Mouse (Mus musculus): ENCODE measurements around the gene Map3k3. TPM values are rescaled to one million over a fixed set of nuclear protein-coding genes. Genes with fewer than 3 reads are reported as not detected.
"Not testable (repeated sequence)": the region's sequence is repeated elsewhere in the genome, so short reads cannot be mapped to it uniquely, and the experiment has no call there.

Gene Map3k3
- polyA plus RNA-seq, 1 experiment from 2014 or later: 17.4 TPM

GRCm38 (mm10) chr11:106194891-106195290 lies 110.5 kb downstream of the Map3k3 start:
- H3K9me3 ChIP-seq (ENCODE audit: control insufficient read depth, low read length): no peaks in the 10 kb centered on the region
- H3K4me2 ChIP-seq: no peak overlapping the region
- WGBS: 91% methylated on average over 7 of the region's 7 CpGs
- H3K4me1 ChIP-seq (replicated peaks; ENCODE audit: control insufficient read depth, insufficient read depth, low read length): peaks cover 16% of the 10 kb centered on the region
- H3K27ac ChIP-seq (ENCODE audit: low read depth, low read length): no peak overlapping the region
- ATAC-seq (replicated peaks; ENCODE audit: low FRiP score): no peak
- peaks cover 14% of the 10 kb centered on the region; the same call in 1 of the 2 replicates for H3K36me3 ChIP-seq (ENCODE audit: control insufficient read depth, insufficient read depth, low read length)
- H3K27me3 ChIP-seq (replicated peaks; ENCODE audit: control insufficient read depth, insufficient read depth, low read length): no peaks in the 10 kb centered on the region
- H3K9ac ChIP-seq (ENCODE audit: low read depth, low read length): no peak overlapping the region
- DNase-seq (ENCODE audit: low spot score): no peak
- H3K4me3 ChIP-seq (ENCODE audit: low read depth, low read length): no peak overlapping the region

GRCm38 (mm10) chr11:106195341-106195740 lies 110.9 kb downstream of the Map3k3 start:
- Histone ChIP-seq H3K27me3 (replicated peaks; ENCODE audit: control insufficient read depth, insufficient read depth, low read length) (no peaks in the 10 kb centered on the region), H3K9ac (ENCODE audit: low read depth, low read length) (no peak overlapping the region), H3K4me3 (ENCODE audit: low read depth, low read length) (no peak overlapping the region), H3K4me2 (no peak overlapping the region), H3K36me3 (ENCODE audit: control insufficient read depth, insufficient read depth, low read length) (peaks cover 14% of the 10 kb centered on the region; the same call in 1 of the 2 replicates), H3K9me3 (ENCODE audit: control insufficient read depth, low read length) (no peaks in the 10 kb centered on the region), H3K4me1 (replicated peaks; ENCODE audit: control insufficient read depth, insufficient read depth, low read length) (peaks cover 16% of the 10 kb centered on the region), H3K27ac (ENCODE audit: low read depth, low read length) (no peak overlapping the region)
- ATAC-seq (replicated peaks; ENCODE audit: low FRiP score) (no peak), DNase-seq (ENCODE audit: low spot score) (no peak)

GRCm38 (mm10) chr11:106198277-106198676 lies 113.9 kb downstream of the Map3k3 start:
- Histone ChIP-seq H3K4me3 (ENCODE audit: low read depth, low read length) (no peak overlapping the region), H3K9ac (ENCODE audit: low read depth, low read length) (no peak overlapping the region), H3K4me2 (no peak overlapping the region), H3K27ac (ENCODE audit: low read depth, low read length) (no peak overlapping the region), H3K9me3 (ENCODE audit: control insufficient read depth, low read length) (no peaks in the 10 kb centered on the region), H3K36me3 (ENCODE audit: control insufficient read depth, insufficient read depth, low read length) (peaks cover 20% of the 10 kb centered on the region), H3K27me3 (replicated peaks; ENCODE audit: control insufficient read depth, insufficient read depth, low read length) (no peaks in the 10 kb centered on the region), H3K4me1 (replicated peaks; ENCODE audit: control insufficient read depth, insufficient read depth, low read length) (peaks cover 20% of the 10 kb centered on the region)
- ATAC-seq (replicated peaks; ENCODE audit: low FRiP score) (no peak), DNase-seq (ENCODE audit: low spot score) (no peak)
- WGBS: 66% methylated on average over 4 of the region's 4 CpGs

GRCm38 (mm10) chr11:106199997-106200396 lies 115.6 kb downstream of the Map3k3 start:
- H3K27ac ChIP-seq (ENCODE audit: low read depth, low read length); H3K9ac ChIP-seq (ENCODE audit: low read depth, low read length); H3K9me3 ChIP-seq (ENCODE audit: control insufficient read depth, low read length); H3K4me3 ChIP-seq (ENCODE audit: low read depth, low read length); H3K27me3 ChIP-seq (replicated peaks; ENCODE audit: control insufficient read depth, insufficient read depth, low read length); DNase-seq (ENCODE audit: low spot score); H3K4me2 ChIP-seq; ATAC-seq (replicated peaks; ENCODE audit: low FRiP score): not testable (repeated sequence)
- peaks cover 20% of the 10 kb centered on the region for H3K4me1 ChIP-seq (replicated peaks; ENCODE audit: control insufficient read depth, insufficient read depth, low read length)
- H3K36me3 ChIP-seq (ENCODE audit: control insufficient read depth, insufficient read depth, low read length): peaks cover 33% of the 10 kb centered on the region
- WGBS: 91% methylated on average over 7 of the region's 7 CpGs

GRCm38 (mm10) chr11:106200756-106201155 lies 116.3 kb downstream of the Map3k3 start:
- H3K27me3 ChIP-seq (replicated peaks; ENCODE audit: control insufficient read depth, insufficient read depth, low read length): no peaks in the 10 kb centered on the region
- no peak overlapping the region for H3K4me2 ChIP-seq
- H3K27ac ChIP-seq (ENCODE audit: low read depth, low read length): no peak overlapping the region
- DNase-seq (ENCODE audit: low spot score) (no peak), ATAC-seq (replicated peaks; ENCODE audit: low FRiP score) (no peak)
- no peaks in the 10 kb centered on the region for H3K9me3 ChIP-seq (ENCODE audit: control insufficient read depth, low read length)
- H3K4me3 ChIP-seq (ENCODE audit: low read depth, low read length): no peak overlapping the region
- H3K36me3 ChIP-seq (ENCODE audit: control insufficient read depth, insufficient read depth, low read length): peaks cover 37% of the 10 kb centered on the region
- WGBS: 68% methylated on average over 6 of the region's 6 CpGs
- H3K4me1 ChIP-seq (replicated peaks; ENCODE audit: control insufficient read depth, insufficient read depth, low read length): peaks cover 20% of the 10 kb centered on the region
- no peak overlapping the region for H3K9ac ChIP-seq (ENCODE audit: low read depth, low read length)

GRCm38 (mm10) chr11:106201337-106202122 lies 117.1 kb downstream of the Map3k3 start:
- ATAC-seq (replicated peaks; ENCODE audit: low FRiP score): peak; percentile 78
- no peak overlapping the region for H3K4me3 ChIP-seq (ENCODE audit: low read depth, low read length)
- no peak overlapping the region for H3K9ac ChIP-seq (ENCODE audit: low read depth, low read length)
- peaks cover 36% of the 10 kb centered on the region for H3K36me3 ChIP-seq (ENCODE audit: control insufficient read depth, insufficient read depth, low read length)
- H3K9me3 ChIP-seq (ENCODE audit: control insufficient read depth, low read length): no peaks in the 10 kb centered on the region
- H3K27me3 ChIP-seq (replicated peaks; ENCODE audit: control insufficient read depth, insufficient read depth, low read length): no peaks in the 10 kb centered on the region
- WGBS: 82% methylated on average over 19 of the region's 19 CpGs
- H3K4me1 ChIP-seq (replicated peaks; ENCODE audit: control insufficient read depth, insufficient read depth, low read length): peaks cover 20% of the 10 kb centered on the region
- H3K4me2 ChIP-seq: peak overlapping the region; percentile 1; the same call in 1 of the 2 replicates
- DNase-seq (ENCODE audit: low spot score): no peak
- H3K27ac ChIP-seq (ENCODE audit: low read depth, low read length): no peak overlapping the region

- Histone ChIP-seq H3K4me2 (peak within 1 kb of the TSS; percentile 1; the same call in 1 of the 2 replicates), H3K27ac (ENCODE audit: low read depth, low read length) (no peak within 1 kb of the TSS), H3K4me1 (replicated peaks; ENCODE audit: control insufficient read depth, insufficient read depth, low read length) (peaks cover 20% of the 10 kb centered on the region), H3K36me3 (ENCODE audit: control insufficient read depth, insufficient read depth, low read length) (peaks cover 40% of the 10 kb centered on the region), H3K4me3 (ENCODE audit: low read depth, low read length) (no peak within 1 kb of the TSS), H3K27me3 (replicated peaks; ENCODE audit: control insufficient read depth, insufficient read depth, low read length) (no peaks in the 10 kb centered on the region), H3K9me3 (ENCODE audit: control insufficient read depth, low read length) (no peaks in the 10 kb centered on the region), H3K9ac (ENCODE audit: low read depth, low read length) (no peak within 1 kb of the TSS)
- DNase-seq (ENCODE audit: low spot score) (no peak), ATAC-seq (replicated peaks; ENCODE audit: low FRiP score) (no peak)
- 59% methylated on average over 5 of the region's 5 CpGs for WGBS
Observed at GRCm38 (mm10) chr11:106202123-106202465, 117.7 kb downstream of the Map3k3 start, which contains the start of gene Strada. Gene Strada, minus strand, starts transcription at chr11:106202168.
